Comparison of ENCODE assay signal across 8 mouse cellular contexts in the genomic region with DNA sequence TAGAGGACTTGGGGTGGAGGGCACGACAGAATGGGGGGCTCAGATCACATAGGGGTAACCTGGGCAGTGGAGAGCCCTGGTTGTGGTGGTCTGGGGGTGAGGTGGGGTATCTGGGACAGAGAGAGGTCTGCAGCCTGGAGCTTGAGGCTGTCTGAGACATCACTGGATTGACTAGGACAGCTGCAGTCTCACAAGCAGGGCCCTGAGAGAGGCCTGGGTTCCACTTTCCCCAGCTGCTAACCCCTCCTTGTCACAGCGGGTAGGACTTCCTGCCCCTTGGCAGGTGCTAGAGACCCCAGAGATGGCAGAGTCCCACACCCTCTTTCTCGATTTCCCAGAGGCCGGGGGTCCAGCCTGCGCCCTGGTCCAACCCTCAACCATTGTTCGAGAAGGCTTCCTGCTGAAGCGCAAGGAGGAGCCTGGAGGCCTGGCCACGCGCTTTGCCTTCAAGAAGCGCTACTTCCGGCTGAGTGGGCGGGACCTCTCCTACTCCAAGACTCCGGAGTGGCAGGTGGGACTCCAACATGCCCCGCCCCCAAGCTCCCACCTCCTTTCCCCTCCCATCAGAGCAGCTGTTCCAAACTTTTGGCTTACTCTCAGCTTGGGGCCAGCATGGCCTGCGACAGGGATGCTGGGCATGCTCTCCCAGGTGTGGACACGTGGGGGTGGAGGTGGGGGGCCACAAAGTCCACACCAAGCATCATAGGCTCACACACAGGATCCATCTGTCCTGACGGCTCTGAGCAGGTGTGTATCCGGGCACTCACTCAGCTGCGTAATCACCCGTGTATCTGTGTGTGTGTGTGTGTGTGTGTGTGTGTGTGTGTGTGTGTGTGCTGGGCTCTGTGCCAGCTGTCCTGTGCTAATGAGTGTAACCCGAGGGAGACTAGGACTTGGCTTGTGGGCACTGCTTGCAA. TPM values are rescaled to one million over a fixed set of nuclear protein-coding genes. Genes with fewer than 3 reads are reported as not detected.
DNase-seq lines count a peak whose midpoint lies in the region; ATAC-seq lines count a peak whose summit lies in the region.

No protein-coding gene starts in this region.

- no peak overlapping the region for H3K4me2 ChIP-seq in midbrain, embryonic 11.5 days
- no peak overlapping the region for H3K4me2 ChIP-seq in midbrain, embryonic 15.5 days
- H3K4me2 ChIP-seq in embryonic facial prominence, embryonic 15.5 days (replicated peaks) = no peak overlapping the region; the same call in 1 of the 2 replicates
- no peak overlapping the region for H3K4me2 ChIP-seq in limb, embryonic 15.5 days

- no peaks in the 10 kb centered on the region for H3K36me3 ChIP-seq in midbrain, embryonic 11.5 days (ENCODE audit: control insufficient read depth, insufficient read depth, low read length)
- no peaks in the 10 kb centered on the region for H3K36me3 ChIP-seq in midbrain, embryonic 15.5 days (replicated peaks)
- H3K36me3 ChIP-seq in embryonic facial prominence, embryonic 15.5 days = no peaks in the 10 kb centered on the region
- no peaks in the 10 kb centered on the region for H3K36me3 ChIP-seq in limb, embryonic 15.5 days

- no peaks in the 10 kb centered on the region for H3K27me3 ChIP-seq in midbrain, embryonic 11.5 days (ENCODE audit: control insufficient read depth, insufficient read depth, low read length)
- no peaks in the 10 kb centered on the region for H3K27me3 ChIP-seq in midbrain, embryonic 15.5 days (replicated peaks)
- H3K27me3 ChIP-seq in embryonic facial prominence, embryonic 15.5 days = no peaks in the 10 kb centered on the region
- no peaks in the 10 kb centered on the region for H3K27me3 ChIP-seq in limb, embryonic 15.5 days

- ATAC-seq in midbrain, embryonic 11.5 days (ENCODE audit: low FRiP score) = peak; percentile 30; the same call in 1 of the 2 replicates
- no peak; the same call in 1 of the 2 replicates for ATAC-seq in midbrain, embryonic 15.5 days (replicated peaks)
- ATAC-seq in embryonic facial prominence, embryonic 15.5 days (ENCODE audit: insufficient number of reproducible peaks, low FRiP score, low TSS enrichment, low read depth) = peak; percentile 41; the same call in 1 of the 2 replicates
- peak; percentile 50; the same call in 1 of the 2 replicates for ATAC-seq in limb, embryonic 15.5 days (ENCODE audit: insufficient number of reproducible peaks, low FRiP score, low TSS enrichment, low read depth)

- WGBS in midbrain, embryonic 11.5 days = 41% methylated on average over 21 of the region's 21 CpGs
- WGBS in midbrain, embryonic 15.5 days = 25% methylated on average over 21 of the region's 21 CpGs
- WGBS in embryonic facial prominence, embryonic 15.5 days = 31% methylated on average over 21 of the region's 21 CpGs
- WGBS in limb, embryonic 15.5 days = 28% methylated on average over 21 of the region's 21 CpGs

- no peak overlapping the region for H3K9ac ChIP-seq in midbrain, embryonic 11.5 days (ENCODE audit: low read length)
- no peak overlapping the region for H3K9ac ChIP-seq in midbrain, embryonic 15.5 days
- H3K9ac ChIP-seq in embryonic facial prominence, embryonic 15.5 days = no peak overlapping the region
- H3K9ac ChIP-seq in limb, embryonic 15.5 days = no peak overlapping the region

- no peak overlapping the region for H3K4me3 ChIP-seq in midbrain, embryonic 11.5 days (ENCODE audit: low read depth, low read length)
- no peak overlapping the region for H3K4me3 ChIP-seq in midbrain, embryonic 15.5 days
- H3K4me3 ChIP-seq in embryonic facial prominence, embryonic 15.5 days (replicated peaks) = no peak overlapping the region
- H3K4me3 ChIP-seq in limb, embryonic 15.5 days = no peak overlapping the region

- H3K4me1 ChIP-seq in midbrain, embryonic 11.5 days (ENCODE audit: control insufficient read depth, insufficient read depth, low read length) = peaks cover 3% of the 10 kb centered on the region; the same call in 1 of the 2 replicates
- peaks cover 6% of the 10 kb centered on the region for H3K4me1 ChIP-seq in midbrain, embryonic 15.5 days
- peaks cover 8% of the 10 kb centered on the region for H3K4me1 ChIP-seq in embryonic facial prominence, embryonic 15.5 days
- H3K4me1 ChIP-seq in limb, embryonic 15.5 days = peaks cover 10% of the 10 kb centered on the region; the same call in 1 of the 2 replicates

- no peaks in the 10 kb centered on the region for H3K9me3 ChIP-seq in midbrain, embryonic 11.5 days (ENCODE audit: control insufficient read depth, low read length)
- no peaks in the 10 kb centered on the region for H3K9me3 ChIP-seq in midbrain, embryonic 15.5 days
- H3K9me3 ChIP-seq in embryonic facial prominence, embryonic 15.5 days (replicated peaks) = no peaks in the 10 kb centered on the region
- no peaks in the 10 kb centered on the region for H3K9me3 ChIP-seq in limb, embryonic 15.5 days

- DNase-seq in midbrain, embryonic 11.5 days (ENCODE audit: low spot score, missing footprints) = no peak
- peak; percentile 74 for DNase-seq in thymus, postnatal 14 days
- no peak for DNase-seq in ovary, adult 18-20 months (ENCODE audit: low spot score)
- no peak for DNase-seq in urinary bladder, postnatal 4 days (ENCODE audit: low spot score in 2 of 2)
- no peak for DNase-seq in left cerebral cortex, adult 9 months (ENCODE audit: low spot score in 2 of 2)

- H3K27ac ChIP-seq in midbrain, embryonic 11.5 days (ENCODE audit: low read depth, low read length) = no peak overlapping the region
- H3K27ac ChIP-seq in midbrain, embryonic 15.5 days = no peak overlapping the region
- 0 out of 2 replicates have a peak overlapping the region, but pooled peaks have one; percentile 25 for H3K27ac ChIP-seq in embryonic facial prominence, embryonic 15.5 days (replicated peaks)
- H3K27ac ChIP-seq in limb, embryonic 15.5 days = peak overlapping the region; percentile 27; the same call in 1 of the 2 replicates

RNA-seq across cellular contexts. Expression of a gene that starts 25.9 kb away (rescaled TPM):
- polyA plus RNA-seq in midbrain, embryonic 11.5 days (2014; fragmentation: Nextera tagmentation; extraction: Ambion mirVana) = 0.14 TPM in 1 of 2 replicates, not detected in the other
- 1.0 and 1.6 TPM in 2 replicates for polyA plus RNA-seq in midbrain, embryonic 15.5 days (2015; fragmentation: Nextera tagmentation; extraction: Ambion mirVana)
- polyA plus RNA-seq in embryonic facial prominence, embryonic 15.5 days (2015; fragmentation: Nextera tagmentation; extraction: Ambion mirVana) = 1.2 and 1.3 TPM in 2 replicates
- 0.43 and 0.49 TPM in 2 replicates for polyA plus RNA-seq in limb, embryonic 15.5 days (2015; fragmentation: Nextera tagmentation; extraction: Ambion mirVana)

RNA-seq across cellular contexts. Expression of a gene that starts 37.2 kb away (rescaled TPM):
- polyA plus RNA-seq in midbrain, embryonic 11.5 days (2014; fragmentation: Nextera tagmentation; extraction: Ambion mirVana) = 5.1 and 5.2 TPM in 2 replicates
- 64.5 and 68.9 TPM in 2 replicates for polyA plus RNA-seq in midbrain, embryonic 15.5 days (2015; fragmentation: Nextera tagmentation; extraction: Ambion mirVana)
- 6.2 and 7.7 TPM in 2 replicates for polyA plus RNA-seq in embryonic facial prominence, embryonic 15.5 days (2015; fragmentation: Nextera tagmentation; extraction: Ambion mirVana)
- 2.7 and 4.0 TPM in 2 replicates for polyA plus RNA-seq in limb, embryonic 15.5 days (2015; fragmentation: Nextera tagmentation; extraction: Ambion mirVana)

RNA-seq across cellular contexts. Expression of a gene that starts 40.5 kb away (rescaled TPM):
- not detected in 2 replicates for polyA plus RNA-seq in midbrain, embryonic 11.5 days (2014; fragmentation: Nextera tagmentation; extraction: Ambion mirVana)
- polyA plus RNA-seq in midbrain, embryonic 15.5 days (2015; fragmentation: Nextera tagmentation; extraction: Ambion mirVana) = 0.44 and 0.70 TPM in 2 replicates
- polyA plus RNA-seq in embryonic facial prominence, embryonic 15.5 days (2015; fragmentation: Nextera tagmentation; extraction: Ambion mirVana) = 0.92 and 2.5 TPM in 2 replicates
- not detected in 2 replicates for polyA plus RNA-seq in limb, embryonic 15.5 days (2015; fragmentation: Nextera tagmentation; extraction: Ambion mirVana)

Comparison
In these comparisons a context has a peak if more than half of its experiments do, and no peak if none do; other contexts are left out.
1. H3K27ac ChIP-seq: peak in embryonic facial prominence, embryonic 15.5 days (single experiment) and limb, embryonic 15.5 days (single experiment); none in midbrain, embryonic 11.5 days (single experiment) and midbrain, embryonic 15.5 days (single experiment).